Mouse (Mus musculus): ENCODE measurements around the gene Rfc1. TPM values are rescaled to one million over a fixed set of nuclear protein-coding genes. Genes with fewer than 3 reads are reported as not detected.

The Rfc1 gene
- polyA plus RNA-seq, 1 experiment from 2014 or later = 34.8 TPM

DNA sequence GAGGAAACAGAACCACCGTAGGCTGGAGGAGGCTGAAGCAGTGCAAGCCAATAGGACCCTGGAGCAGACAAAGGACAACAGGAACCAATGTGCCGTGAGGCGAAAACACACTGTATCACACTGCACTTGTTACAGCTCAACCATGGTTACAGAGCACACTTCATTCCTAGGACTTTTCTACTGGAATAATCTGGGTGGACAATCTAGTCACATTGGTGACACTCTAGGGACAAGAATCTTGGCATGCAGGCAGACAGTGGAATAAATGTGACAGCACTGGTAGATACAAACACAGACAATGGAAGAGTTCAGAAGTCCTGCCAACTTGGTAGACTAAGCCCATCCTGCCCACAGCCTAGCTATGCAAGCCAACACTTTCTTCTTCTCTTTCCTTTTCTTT is 54.3 kb downstream of the Rfc1 start:
- H3K4me3 ChIP-seq (ENCODE audit: low read depth, low read length) = no peak overlapping the region
- no peaks in the 10 kb centered on the region for H3K4me1 ChIP-seq (ENCODE audit: insufficient read depth, low read depth, low read length)
- H3K27me3 ChIP-seq (replicated peaks; ENCODE audit: insufficient read depth, low read length) = no peaks in the 10 kb centered on the region
- no peak overlapping the region for H3K9ac ChIP-seq (replicated peaks; ENCODE audit: low read depth)
- 0 out of 2 replicates have a peak, but pooled peaks cover 3% of the 10 kb centered on the region for H3K36me3 ChIP-seq (ENCODE audit: insufficient read depth, low read length)
- no peaks in the 10 kb centered on the region for H3K9me3 ChIP-seq (ENCODE audit: low read length)
- no peak for TF ChIP-seq CTCF (IDR thresholded peaks at IDR 0.05)
- TF ChIP-seq EP300 (IDR thresholded peaks at IDR 0.05) = no peak
- no peak overlapping the region for H3K27ac ChIP-seq (ENCODE audit: low read length)
- 92% methylated on average over 3 of the region's 3 CpGs for WGBS
- ATAC-seq (no peak), DNase-seq (ENCODE audit: low spot score) (no peak)
- H3K4me2 ChIP-seq (replicated peaks; ENCODE audit: low read depth, low read length) = no peak overlapping the region

GRCm38 (mm10) chr5:65279133-65279651 is 56.3 kb downstream of the Rfc1 start:
- H3K9ac ChIP-seq (replicated peaks; ENCODE audit: low read depth) = no peak overlapping the region
- no peak overlapping the region for H3K4me3 ChIP-seq (ENCODE audit: low read depth, low read length)
- H3K4me2 ChIP-seq (replicated peaks; ENCODE audit: low read depth, low read length) = no peak overlapping the region
- H3K4me1 ChIP-seq (ENCODE audit: insufficient read depth, low read depth, low read length) = no peaks in the 10 kb centered on the region
- TF ChIP-seq EP300 (IDR thresholded peaks at IDR 0.05) (peak; percentile 90), CTCF (IDR thresholded peaks at IDR 0.05) (no peak; the same call in 1 of the 2 replicates)
- ATAC-seq (peak; percentile 96), DNase-seq (ENCODE audit: low spot score) (peak; percentile 92)
- H3K36me3 ChIP-seq (ENCODE audit: insufficient read depth, low read length) = peaks cover 8% of the 10 kb centered on the region; the same call in 1 of the 2 replicates
- peak overlapping the region; percentile 47; the same call in 1 of the 2 replicates for H3K27ac ChIP-seq (ENCODE audit: low read length)
- 60% methylated on average over 6 of the region's 6 CpGs for WGBS
- H3K27me3 ChIP-seq (replicated peaks; ENCODE audit: insufficient read depth, low read length) = no peaks in the 10 kb centered on the region
- H3K9me3 ChIP-seq (ENCODE audit: low read length) = no peaks in the 10 kb centered on the region

DNA sequence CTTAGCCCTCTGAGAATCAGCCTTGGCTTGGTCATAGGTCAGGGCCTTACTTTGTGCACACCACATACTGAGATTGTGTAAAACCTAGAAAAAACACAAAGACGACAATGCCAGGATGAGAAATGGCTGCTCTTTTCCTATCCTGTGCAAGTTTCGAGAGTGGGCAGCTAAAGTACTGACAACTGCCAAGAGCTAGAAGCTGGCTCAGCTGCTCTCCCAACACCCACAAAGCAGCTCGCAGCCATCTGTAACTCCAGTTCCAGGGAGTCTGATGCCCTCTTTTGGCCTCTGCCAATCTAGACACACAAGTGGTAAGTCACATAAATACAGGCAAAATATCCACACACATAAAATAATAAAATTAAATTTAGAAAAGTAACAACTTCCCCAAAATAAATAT is 61.5 kb downstream of the Rfc1 start:
- Histone ChIP-seq H3K36me3 (ENCODE audit: insufficient read depth, low read length) (peaks cover 17% of the 10 kb centered on the region; the same call in 1 of the 2 replicates), H3K27ac (ENCODE audit: low read length) (no peak overlapping the region), H3K9ac (replicated peaks; ENCODE audit: low read depth) (no peak overlapping the region), H3K4me2 (replicated peaks; ENCODE audit: low read depth, low read length) (no peak overlapping the region), H3K4me3 (ENCODE audit: low read depth, low read length) (no peak overlapping the region), H3K27me3 (replicated peaks; ENCODE audit: insufficient read depth, low read length) (no peaks in the 10 kb centered on the region), H3K9me3 (ENCODE audit: low read length) (no peaks in the 10 kb centered on the region), H3K4me1 (ENCODE audit: insufficient read depth, low read depth, low read length) (no peaks in the 10 kb centered on the region)
- TF ChIP-seq EP300 (IDR thresholded peaks at IDR 0.05) = no peak
- no peak for TF ChIP-seq CTCF (IDR thresholded peaks at IDR 0.05)
- DNase-seq (ENCODE audit: low spot score) (no peak), ATAC-seq (no peak)
- WGBS = 69% methylated on average over 3 of the region's 3 CpGs

GRCm38 (mm10) chr5:65257910-65258505 is 77.5 kb downstream of the Rfc1 start:
- Histone ChIP-seq H3K4me3 (ENCODE audit: low read depth, low read length) (no peak overlapping the region), H3K9me3 (ENCODE audit: low read length) (no peaks in the 10 kb centered on the region), H3K4me1 (ENCODE audit: insufficient read depth, low read depth, low read length) (no peaks in the 10 kb centered on the region), H3K36me3 (ENCODE audit: insufficient read depth, low read length) (peaks cover 9% of the 10 kb centered on the region), H3K27ac (ENCODE audit: low read length) (no peak overlapping the region), H3K27me3 (replicated peaks; ENCODE audit: insufficient read depth, low read length) (no peaks in the 10 kb centered on the region), H3K9ac (replicated peaks; ENCODE audit: low read depth) (no peak overlapping the region), H3K4me2 (replicated peaks; ENCODE audit: low read depth, low read length) (no peak overlapping the region)
- no peak for DNase-seq (ENCODE audit: low spot score)
- ATAC-seq = no peak
- TF ChIP-seq EP300 (IDR thresholded peaks at IDR 0.05) (no peak), CTCF (IDR thresholded peaks at IDR 0.05) (no peak)
- 90% methylated on average over 14 of the region's 14 CpGs for WGBS

- Histone ChIP-seq H3K4me1 (ENCODE audit: insufficient read depth, low read depth, low read length) (no peaks in the 10 kb centered on the region), H3K27ac (ENCODE audit: low read length) (no peak overlapping the region), H3K27me3 (replicated peaks; ENCODE audit: insufficient read depth, low read length) (no peaks in the 10 kb centered on the region), H3K4me3 (ENCODE audit: low read depth, low read length) (no peak overlapping the region), H3K9ac (replicated peaks; ENCODE audit: low read depth) (no peak overlapping the region), H3K4me2 (replicated peaks; ENCODE audit: low read depth, low read length) (no peak overlapping the region), H3K9me3 (ENCODE audit: low read length) (no peaks in the 10 kb centered on the region), H3K36me3 (ENCODE audit: insufficient read depth, low read length) (no peaks in the 10 kb centered on the region)
- ATAC-seq (peak; percentile 79), DNase-seq (ENCODE audit: low spot score) (peak; percentile 25)
- 50% methylated on average over 7 of the region's 7 CpGs for WGBS
- no peak for TF ChIP-seq CTCF (IDR thresholded peaks at IDR 0.05)
- TF ChIP-seq EP300 (IDR thresholded peaks at IDR 0.05) = no peak
Observed at GRCm38 (mm10) chr5:65250185-65250855, 85.2 kb downstream of the Rfc1 start.

GRCm38 (mm10) chr5:65247296-65247695 is 88.2 kb downstream of the Rfc1 start:
- ATAC-seq (no peak), DNase-seq (ENCODE audit: low spot score) (peak; percentile 46)
- Histone ChIP-seq H3K4me1 (ENCODE audit: insufficient read depth, low read depth, low read length) (no peaks in the 10 kb centered on the region), H3K9me3 (ENCODE audit: low read length) (no peaks in the 10 kb centered on the region), H3K27ac (ENCODE audit: low read length) (no peak overlapping the region), H3K27me3 (replicated peaks; ENCODE audit: insufficient read depth, low read length) (no peaks in the 10 kb centered on the region), H3K4me3 (ENCODE audit: low read depth, low read length) (no peak overlapping the region), H3K4me2 (replicated peaks; ENCODE audit: low read depth, low read length) (no peak overlapping the region), H3K9ac (replicated peaks; ENCODE audit: low read depth) (no peak overlapping the region), H3K36me3 (ENCODE audit: insufficient read depth, low read length) (no peaks in the 10 kb centered on the region)
- no peak for TF ChIP-seq EP300 (IDR thresholded peaks at IDR 0.05)
- no peak for TF ChIP-seq CTCF (IDR thresholded peaks at IDR 0.05)
- 61% methylated on average over 3 of the region's 3 CpGs for WGBS
